Mouse (Mus musculus): ENCODE data around the gene Gm10097.

The Gm10097 gene

GRCm38 (mm10) chr10:5086329-5086728 lies 17.3 kb downstream of the Gm10097 start:
- DNase-seq, result no peak

GRCm38 (mm10) chr10:5087336-5087735 lies 18.3 kb downstream of the Gm10097 start:
- no peak for DNase-seq

- no peak for DNase-seq
These were observed 20.1 kb downstream of the Gm10097 start for GRCm38 (mm10) chr10:5089133-5089532.

- DNase-seq, result peak; percentile 40
These were observed 28.2 kb downstream of the Gm10097 start for GRCm38 (mm10) chr10:5096996-5097753.

- no peak for DNase-seq
These were observed 28.8 kb downstream of the Gm10097 start for GRCm38 (mm10) chr10:5097754-5098137.

- DNase-seq, result no peak
These were observed 41.8 kb downstream of the Gm10097 start for GRCm38 (mm10) chr10:5110773-5111172.

GRCm38 (mm10) chr10:5116155-5116554 lies 47.2 kb downstream of the Gm10097 start:
- peak; percentile 11 for DNase-seq

- no peak for DNase-seq
These were observed 47.7 kb downstream of the Gm10097 start for GRCm38 (mm10) chr10:5116720-5117119.
